Mouse (Mus musculus) retina, adult 2 months (tissue): ENCODE measurements around the gene Adamtsl1.

Experiments
- DNase-seq: peaks from one replicate; pipeline ENCODE4 v3.0.0-alpha.2; 2012; ENCODE audit warnings: low read depth, low spot score

Gene Adamtsl1

GRCm38 (mm10) chr4:85801805-85802204 is 287.8 kb downstream of the Adamtsl1 start:
- DNase-seq: peak; percentile 65

GRCm38 (mm10) chr4:85814418-85814817 is 300.4 kb downstream of the Adamtsl1 start:
- DNase-seq: no peak

DNA sequence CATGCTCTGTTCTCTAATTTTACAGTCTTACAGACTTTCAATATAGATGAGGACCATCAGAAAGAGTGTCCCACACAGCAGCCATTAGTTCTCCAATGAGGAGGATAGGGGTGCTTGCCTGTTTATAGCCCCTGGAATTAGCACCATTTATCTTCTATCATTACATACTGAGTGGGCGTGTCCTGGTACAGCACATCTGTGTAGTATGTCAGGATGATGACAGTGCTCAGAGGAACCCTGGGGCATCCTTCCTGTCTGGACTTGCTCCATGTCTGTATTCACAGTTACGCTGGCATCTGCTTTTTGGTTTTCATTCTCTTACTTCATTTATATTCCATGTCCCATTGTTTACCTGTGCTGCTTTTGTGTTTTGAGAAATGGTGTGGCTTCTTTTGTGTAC is 304.5 kb downstream of the Adamtsl1 start:
- no peak for DNase-seq

- DNase-seq: peak; percentile 9
Measured at GRCm38 (mm10) chr4:85819169-85819568, 305.2 kb downstream of the Adamtsl1 start.

DNA sequence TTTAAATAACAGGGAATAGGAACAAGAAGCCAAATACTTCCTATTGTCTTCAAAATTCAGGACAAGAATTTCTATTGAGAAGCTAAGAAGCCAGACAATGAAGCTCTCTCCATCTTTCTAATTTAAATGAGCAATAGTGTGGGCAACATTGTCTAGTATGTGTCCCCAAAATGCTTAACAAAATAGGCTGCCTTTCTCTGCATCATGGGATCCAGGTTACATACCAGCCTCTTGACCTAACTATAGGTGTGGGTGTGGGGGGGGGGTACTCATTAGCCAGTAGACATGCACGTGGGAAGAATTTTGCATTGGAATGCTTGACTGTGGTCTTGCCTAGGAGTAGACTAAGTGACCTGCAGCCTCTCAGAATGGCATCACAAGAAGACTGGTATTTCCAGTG is 305.9 kb downstream of the Adamtsl1 start:
- DNase-seq: no peak

DNA sequence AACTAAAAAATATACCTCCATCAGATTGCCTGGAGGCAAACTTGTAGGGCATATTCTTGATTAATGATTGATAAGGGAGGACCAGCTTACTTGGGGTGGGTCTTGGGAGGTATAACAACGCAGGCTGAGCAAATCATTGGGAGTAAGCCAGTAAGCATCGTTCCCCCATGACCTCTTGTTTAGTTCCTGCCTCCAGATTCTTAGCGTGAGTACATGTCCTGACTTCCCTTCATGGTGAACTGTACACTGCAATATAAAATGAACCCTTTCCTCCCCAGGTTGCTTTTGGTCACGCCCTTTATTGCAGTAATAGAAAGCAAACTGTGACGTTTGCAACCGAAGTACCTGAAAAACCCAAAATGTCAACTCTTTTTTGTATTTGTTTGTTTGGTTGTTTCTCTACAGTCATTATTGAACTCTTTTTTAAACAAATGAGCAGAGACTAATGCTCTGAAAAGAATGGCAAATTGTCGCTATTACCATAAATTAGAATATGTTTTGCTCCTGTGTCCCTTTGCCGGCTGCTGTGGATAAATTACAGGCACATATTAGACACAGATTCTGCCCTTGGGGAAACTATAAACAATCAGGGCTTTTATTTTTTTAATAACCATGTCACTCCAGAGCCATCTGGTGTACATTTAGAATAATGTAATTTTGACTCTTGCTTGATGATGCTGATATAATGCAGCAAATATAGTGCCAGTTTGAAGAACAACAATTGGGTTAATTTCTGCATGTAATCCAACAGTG is 310.2 kb downstream of the Adamtsl1 start:
- no peak for DNase-seq

DNA sequence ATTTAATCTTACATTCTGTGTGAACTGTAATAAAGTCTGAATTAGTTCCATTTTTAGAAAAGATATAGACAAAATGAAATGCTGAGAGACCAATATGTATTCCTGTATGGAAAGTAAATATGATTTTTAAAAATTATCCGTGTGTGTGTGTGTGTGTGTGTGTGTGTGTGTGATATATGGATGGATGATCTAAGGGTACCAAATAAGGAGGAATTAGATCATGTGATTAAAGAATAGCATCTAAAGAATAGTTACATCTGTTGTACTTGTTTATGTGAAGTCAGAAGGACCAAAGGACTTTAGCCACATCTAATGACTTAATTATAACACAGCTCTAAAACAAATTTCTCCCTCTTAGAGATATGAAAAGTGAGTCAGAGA is 310.7 kb downstream of the Adamtsl1 start:
- no peak for DNase-seq

DNA sequence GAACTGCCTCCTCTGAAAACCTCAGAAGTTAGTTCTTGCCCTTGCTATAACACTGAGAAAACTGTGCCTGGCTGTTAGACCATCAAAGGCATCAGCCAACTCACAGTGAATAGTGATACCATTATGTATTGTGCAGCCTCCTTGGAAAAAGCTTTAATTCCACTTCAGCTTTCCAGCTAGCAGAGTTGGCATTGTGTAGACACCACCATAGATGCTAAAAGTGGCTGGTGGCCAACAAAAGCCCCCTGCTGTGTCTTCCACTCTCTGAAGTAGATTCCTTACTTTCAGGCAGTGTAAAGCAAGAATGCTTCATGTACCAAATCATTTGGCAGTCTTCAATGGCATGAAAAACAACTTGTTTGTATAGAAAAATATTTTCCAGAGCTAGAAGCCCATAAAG is 323.1 kb downstream of the Adamtsl1 start:
- no peak for DNase-seq

DNA sequence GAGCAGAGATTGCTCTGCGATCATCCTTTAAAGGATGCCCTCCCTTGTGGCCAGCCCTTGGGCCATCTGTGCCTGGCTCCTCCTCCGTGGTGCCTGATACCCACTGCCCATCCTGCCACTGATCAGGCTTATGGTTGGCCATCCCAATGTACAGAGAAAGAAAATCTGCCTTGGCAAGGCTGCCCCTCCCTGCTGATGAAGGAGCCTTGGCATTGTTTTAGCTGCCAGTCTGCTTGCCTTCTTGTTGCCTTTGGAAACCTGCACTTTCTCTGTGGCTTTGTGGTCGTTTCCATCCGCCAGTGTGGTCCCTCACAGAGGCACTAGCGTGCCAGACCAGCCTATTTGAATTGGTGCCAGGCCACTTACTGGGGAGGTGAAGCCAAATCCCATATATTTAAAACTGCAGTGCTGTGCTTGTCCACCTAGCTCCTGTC is 323.6 kb downstream of the Adamtsl1 start:
- no peak for DNase-seq

GRCm38 (mm10) chr4:85838031-85838430 is 324.1 kb downstream of the Adamtsl1 start:
- DNase-seq: no peak

GRCm38 (mm10) chr4:85842113-85842512 is 328.1 kb downstream of the Adamtsl1 start:
- DNase-seq: no peak

DNA sequence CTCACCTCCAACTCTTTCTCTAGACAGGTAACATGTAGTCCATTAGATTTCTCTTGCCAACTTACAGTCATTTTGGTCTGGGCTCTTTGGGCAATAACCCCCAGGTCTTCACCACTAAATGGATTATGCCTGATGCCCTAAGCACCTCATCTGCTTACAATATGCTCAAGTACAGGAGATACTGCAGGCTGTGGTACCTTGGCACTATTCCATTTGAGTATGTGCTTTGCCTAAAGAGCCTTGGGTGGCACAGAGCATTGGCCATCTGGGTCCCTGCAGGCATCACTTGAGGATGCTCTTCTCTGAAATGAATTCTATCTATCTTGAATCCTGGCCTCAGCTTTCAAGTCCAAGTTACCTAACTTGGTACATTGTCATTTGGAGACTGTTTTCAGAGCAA is 330.4 kb downstream of the Adamtsl1 start:
- DNase-seq: no peak

DNA sequence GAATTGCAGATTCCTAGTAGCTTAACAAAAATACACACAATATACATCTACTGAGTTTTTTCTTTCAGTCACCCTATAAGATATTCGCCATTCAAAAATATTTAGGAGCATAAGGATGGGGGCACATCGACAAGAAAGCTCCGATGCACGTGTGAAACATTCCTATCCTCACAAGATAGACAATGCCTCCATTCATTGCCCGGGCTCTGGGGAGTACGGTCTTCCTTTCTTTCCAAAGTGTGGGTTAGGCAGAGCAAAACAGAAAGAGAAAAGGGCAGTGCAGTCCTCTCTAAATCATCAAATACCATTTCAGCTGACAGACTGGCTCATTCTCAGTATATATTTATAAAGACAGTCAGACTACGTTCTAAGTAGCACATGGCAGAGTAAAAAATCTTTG is 332.0 kb downstream of the Adamtsl1 start:
- no peak for DNase-seq

DNA sequence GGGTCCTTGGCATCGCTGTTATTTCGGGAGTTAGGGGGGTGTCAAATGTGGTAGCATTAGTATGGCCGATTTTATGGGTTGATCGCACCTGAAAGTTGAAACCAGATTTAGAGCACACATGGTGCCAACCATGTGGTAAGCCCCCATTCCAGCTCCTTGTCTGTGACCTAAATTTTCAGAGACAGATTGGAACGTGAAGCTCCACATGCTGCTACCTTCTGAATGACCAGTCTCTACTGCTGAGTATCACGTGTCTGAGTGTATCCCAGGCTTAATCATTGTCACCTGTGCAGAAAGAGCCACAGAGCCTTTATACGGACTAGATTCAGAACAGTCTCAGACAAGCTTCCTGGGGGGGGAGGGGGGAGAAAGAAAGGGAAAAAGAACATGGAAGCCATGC is 339.4 kb downstream of the Adamtsl1 start:
- DNase-seq: no peak

DNA sequence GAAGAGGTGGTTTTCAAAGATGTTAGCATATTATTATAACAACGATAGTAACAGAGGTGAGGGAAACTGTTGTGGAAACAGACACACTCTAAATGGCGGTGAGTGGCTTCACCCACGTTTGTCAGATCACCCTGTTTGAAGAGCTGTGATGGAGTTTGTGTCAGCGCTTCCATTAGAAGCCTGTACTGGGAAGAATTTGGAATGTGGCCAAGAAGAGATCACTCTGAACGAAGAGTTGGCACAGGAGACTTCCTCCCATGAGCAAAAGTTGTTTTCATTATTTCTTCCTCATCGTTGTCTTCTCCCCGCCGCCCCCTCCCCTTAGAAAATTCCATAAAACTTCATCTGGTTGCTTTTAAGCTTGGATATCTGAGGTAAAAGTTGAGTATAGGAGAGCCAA is 340.5 kb downstream of the Adamtsl1 start:
- DNase-seq: no peak

DNA sequence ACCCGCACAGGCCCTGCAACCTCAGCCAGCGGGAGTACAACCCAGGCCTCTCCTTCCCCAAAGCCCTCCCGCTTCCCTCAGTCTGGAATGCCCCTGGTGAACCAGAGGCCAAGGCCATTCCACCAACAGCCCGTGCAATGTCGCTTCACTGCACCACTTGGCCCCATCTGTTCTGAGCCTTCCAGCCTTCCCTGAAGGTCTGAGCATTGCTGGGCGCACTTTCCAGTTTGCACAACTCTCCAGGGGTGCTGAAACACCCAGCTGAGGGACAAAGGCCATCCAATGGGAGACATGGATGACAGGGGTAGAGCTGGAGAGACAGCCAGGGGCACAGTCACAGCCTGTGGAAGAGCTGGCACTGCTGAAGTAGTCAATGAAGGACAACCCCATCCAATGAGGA is 365.4 kb downstream of the Adamtsl1 start:
- no peak for DNase-seq

DNA sequence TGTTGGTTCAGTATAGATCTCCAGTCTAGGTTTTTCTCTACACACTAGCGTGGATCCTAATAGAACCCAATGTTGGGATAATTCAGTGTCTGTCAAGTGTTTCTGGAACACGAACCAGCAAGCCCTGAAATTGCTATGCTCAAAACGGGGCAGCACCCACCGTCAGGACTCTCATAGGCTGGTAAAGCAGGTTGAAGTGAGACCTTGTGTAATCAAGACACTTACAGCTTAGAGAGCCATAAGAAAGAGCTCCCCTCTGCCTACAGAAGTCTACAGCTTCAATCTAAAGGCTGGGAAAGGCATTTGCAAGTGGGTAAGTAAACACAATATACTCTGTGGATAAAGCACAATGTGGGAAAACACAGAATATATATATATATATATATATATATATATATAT is 367.3 kb downstream of the Adamtsl1 start:
- DNase-seq: no peak

DNA sequence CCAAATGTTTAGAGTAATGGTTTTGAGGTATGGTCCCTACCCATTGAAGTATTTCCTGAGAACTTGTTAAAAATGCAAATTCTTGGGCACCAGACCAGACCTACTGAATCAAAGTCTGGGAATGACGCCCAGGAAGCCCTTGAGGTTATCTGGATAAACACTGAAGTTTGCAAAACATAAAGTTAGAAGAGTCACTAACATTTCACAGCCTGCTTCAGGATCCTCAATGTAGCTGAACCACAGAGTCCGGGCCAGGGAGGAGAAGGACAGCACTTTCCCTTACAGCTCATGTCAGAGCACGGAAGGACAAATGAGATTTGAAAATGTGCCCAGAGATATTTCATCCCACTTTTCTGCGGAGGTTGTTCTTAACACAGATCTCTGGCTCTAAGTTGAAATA is 370.1 kb downstream of the Adamtsl1 start:
- no peak for DNase-seq

DNA sequence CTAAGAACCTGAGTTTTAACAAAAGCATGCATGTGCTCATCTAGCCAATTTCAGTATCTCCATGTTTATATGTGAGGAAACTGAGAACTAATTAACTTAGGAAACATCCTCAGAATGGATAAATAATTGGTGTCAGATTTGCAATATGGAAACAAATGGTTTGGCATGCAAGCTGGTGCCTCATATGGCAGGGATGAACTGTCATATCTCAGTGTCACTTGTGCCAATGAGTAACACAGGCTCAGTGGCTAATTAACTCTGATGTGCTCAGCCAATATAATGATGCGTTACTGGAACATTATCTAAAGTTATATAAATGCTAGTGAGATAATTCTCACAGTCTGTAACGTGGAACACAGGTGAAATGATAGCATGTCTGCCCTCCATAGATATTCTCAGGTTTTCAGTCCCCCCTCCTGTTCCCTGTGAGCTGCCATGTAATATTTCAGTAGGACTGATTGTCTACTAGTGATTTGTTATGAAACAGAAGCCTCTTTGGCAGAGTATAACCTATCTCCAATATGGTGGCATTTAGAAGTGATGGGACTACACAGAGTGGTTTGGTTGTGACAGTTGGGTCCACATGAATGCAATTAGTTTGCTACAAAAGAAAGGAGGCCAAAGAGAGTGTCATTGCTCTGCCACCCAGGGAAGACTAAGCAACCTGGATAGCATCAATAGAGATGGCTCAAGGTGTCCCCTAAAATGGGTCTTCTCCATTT is 376.1 kb downstream of the Adamtsl1 start:
- DNase-seq: no peak

GRCm38 (mm10) chr4:85901316-85901715 is 387.3 kb downstream of the Adamtsl1 start:
- DNase-seq: no peak

DNA sequence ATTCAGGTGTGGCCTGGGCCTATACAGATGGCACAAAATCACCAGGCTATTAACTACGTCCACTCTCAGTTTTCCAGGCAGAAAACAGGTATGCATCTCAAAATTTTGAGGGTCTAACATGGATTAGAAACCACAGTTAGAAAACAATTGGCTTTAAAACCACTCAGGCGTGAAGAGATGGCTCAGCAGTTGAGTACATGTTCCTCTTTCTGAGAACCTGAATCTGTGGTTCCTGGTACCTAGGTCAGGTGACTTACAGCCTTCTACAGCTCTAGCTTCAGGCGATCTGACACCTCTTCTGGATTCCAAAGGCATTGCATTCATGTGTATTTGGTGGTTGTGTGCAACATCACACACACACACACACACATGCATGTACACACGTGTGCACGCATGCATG is 390.2 kb downstream of the Adamtsl1 start:
- no peak for DNase-seq

DNA sequence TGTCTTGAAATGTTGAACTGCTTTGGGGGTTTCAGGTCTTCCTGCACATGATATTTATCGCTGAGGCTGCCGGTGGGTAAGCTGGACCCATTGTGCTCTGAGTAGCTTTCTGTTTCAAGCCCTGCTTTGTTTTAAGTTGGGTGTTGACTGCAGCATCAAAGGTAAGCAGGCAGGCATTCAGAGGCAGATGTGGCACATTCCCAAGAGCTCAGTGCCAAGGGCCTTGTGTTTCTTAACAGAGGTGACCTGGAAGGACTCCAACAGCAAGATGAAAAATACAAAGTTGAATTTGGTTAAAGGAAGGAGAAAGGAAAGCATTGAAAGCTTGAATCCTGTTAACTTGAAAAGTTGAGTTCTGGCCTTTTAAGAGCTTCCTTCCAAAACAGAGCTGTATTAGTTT is 402.1 kb downstream of the Adamtsl1 start:
- no peak for DNase-seq

GRCm38 (mm10) chr4:85918366-85918765 is 404.4 kb downstream of the Adamtsl1 start:
- no peak for DNase-seq
